Mouse (Mus musculus) embryonic fibroblast, embryonic 13.5 days (primary cell): ENCODE measurements around the gene Msrb2. TPM values are rescaled to one million over a fixed set of nuclear protein-coding genes. Genes with fewer than 3 reads are reported as not detected.

Source experiments
- H3K27ac ChIP-seq: 2 replicates; pipeline ENCODE4 v1.5.1; 2012; ENCODE audit warnings: low read length, control low read depth, inconsistent platforms; ENCODE audit not compliant: insufficient read depth
- H3K4me1 ChIP-seq: 2 replicates; pipeline ENCODE4 v1.6.1; 2011; ENCODE audit warnings: low read length; ENCODE audit not compliant: control insufficient read depth, insufficient read depth
- H3K4me3 ChIP-seq: 2 replicates; pipeline ENCODE4 v1.5.1; 2011; ENCODE audit warnings: mild to moderate bottlenecking, control low read depth, low read length; ENCODE audit not compliant: insufficient read depth
- CTCF ChIP-seq: IDR thresholded peaks from 2 replicates; pipeline ENCODE4 v1.5.1; 2011; ENCODE audit warnings: mild to moderate bottlenecking, control low read depth, low read length, moderate library complexity, borderline replicate concordance; ENCODE audit not compliant: insufficient read depth
- POLR2A ChIP-seq: IDR thresholded peaks from 2 replicates; pipeline ENCODE4 v1.6.1; 2011; ENCODE audit warnings: low read depth, mild to moderate bottlenecking, control low read depth, low read length, moderate library complexity
- polyA plus RNA-seq: library from polyadenylated mRNA; stranded (reverse); fragments of >200 nt; gene quantifications from 2 replicates; pipeline ENCODE4 v1.2.4, GENCODE M21; 2011; ENCODE audit warnings: low read depth; ENCODE audit not compliant: missing spikeins, insufficient read length

Msrb2 gene
- polyA plus RNA-seq = 6.5 and 13.2 TPM in 2 replicates

- Histone ChIP-seq H3K4me1 (no peaks in the 10 kb centered on the region), H3K27ac (peak within 1 kb of the TSS; percentile 24), H3K4me3 (peak within 1 kb of the TSS; percentile 83)
- TF ChIP-seq POLR2A = peak; percentile 45
- peak; percentile 60; the same call in 1 of the 2 replicates for TF ChIP-seq CTCF
Measured at GRCm38 (mm10) chr2:19371390-19372158, at the start of gene Msrb2. Msrb2 (plus strand) TSS chr2:19371440.

GRCm38 (mm10) chr2:19322448-19322847 lies 48.8 kb upstream of the Msrb2 start:
- Histone ChIP-seq H3K4me1 (no peaks in the 10 kb centered on the region), H3K4me3 (no peak overlapping the region), H3K27ac (no peak overlapping the region)
- TF ChIP-seq POLR2A = no peak
- TF ChIP-seq CTCF = no peak

- TF ChIP-seq POLR2A (no peak), CTCF (no peak)
- Histone ChIP-seq H3K27ac (no peak overlapping the region), H3K4me1 (no peaks in the 10 kb centered on the region), H3K4me3 (no peak overlapping the region)
Measured at GRCm38 (mm10) chr2:19326376-19326775, 44.9 kb upstream of the Msrb2 start.

- TF ChIP-seq POLR2A (no peak), CTCF (no peak)
- no peak overlapping the region for H3K4me3 ChIP-seq
- H3K27ac ChIP-seq = no peak overlapping the region
- no peaks in the 10 kb centered on the region for H3K4me1 ChIP-seq
Measured at GRCm38 (mm10) chr2:19327811-19328210, 43.4 kb upstream of the Msrb2 start.

GRCm38 (mm10) chr2:19343901-19344635 lies 27.2 kb upstream of the Msrb2 start:
- Histone ChIP-seq H3K27ac (no peak overlapping the region), H3K4me3 (no peak overlapping the region), H3K4me1 (peaks cover 2% of the 10 kb centered on the region; the same call in 1 of the 2 replicates)
- no peak for TF ChIP-seq POLR2A
- TF ChIP-seq CTCF = no peak

- Histone ChIP-seq H3K4me1 (peaks cover 2% of the 10 kb centered on the region; the same call in 1 of the 2 replicates), H3K27ac (no peak overlapping the region), H3K4me3 (no peak overlapping the region)
- TF ChIP-seq CTCF (peak; percentile 62; the same call in 1 of the 2 replicates), POLR2A (no peak)
Measured at GRCm38 (mm10) chr2:19344636-19345413, 26.4 kb upstream of the Msrb2 start.

GRCm38 (mm10) chr2:19345414-19345964 lies 25.8 kb upstream of the Msrb2 start:
- H3K27ac ChIP-seq = no peak overlapping the region
- peaks cover 2% of the 10 kb centered on the region; the same call in 1 of the 2 replicates for H3K4me1 ChIP-seq
- TF ChIP-seq CTCF (no peak), POLR2A (no peak)
- H3K4me3 ChIP-seq = no peak overlapping the region

GRCm38 (mm10) chr2:19348454-19348853 lies 22.8 kb upstream of the Msrb2 start:
- Histone ChIP-seq H3K27ac (no peak overlapping the region), H3K4me1 (peaks cover 2% of the 10 kb centered on the region; the same call in 1 of the 2 replicates), H3K4me3 (no peak overlapping the region)
- no peak for TF ChIP-seq POLR2A
- no peak for TF ChIP-seq CTCF

GRCm38 (mm10) chr2:19350167-19350566 lies 21.1 kb upstream of the Msrb2 start:
- H3K4me3 ChIP-seq = no peak overlapping the region
- no peak for TF ChIP-seq POLR2A
- TF ChIP-seq CTCF = no peak
- no peaks in the 10 kb centered on the region for H3K4me1 ChIP-seq
- no peak overlapping the region for H3K27ac ChIP-seq
